Mouse (Mus musculus) C2C12 (cell line): ENCODE results near the gene Wdcp. TPM values are rescaled to one million over a fixed set of nuclear protein-coding genes. Genes with fewer than 3 reads are reported as not detected.

ENCODE experiments used
- H3K27me3 ChIP-seq: one replicate; pipeline ENCODE4 v1.6.1; 2011; ENCODE audit not compliant: control insufficient read depth, insufficient read depth, insufficient read length
- H3K36me3 ChIP-seq: one replicate; pipeline ENCODE4 v1.6.1; 2011; ENCODE audit not compliant: control insufficient read depth, insufficient read depth
- H3K4me3 ChIP-seq: one replicate; pipeline ENCODE4 v1.5.1; 2011; ENCODE audit warnings: mild to moderate bottlenecking, control low read depth; ENCODE audit not compliant: poor library complexity, insufficient read depth, severe bottlenecking
- H3K79me2 ChIP-seq: one replicate; pipeline ENCODE4 v1.6.1; 2011; ENCODE audit not compliant: control insufficient read depth, insufficient read depth
- H3K79me3 ChIP-seq: one replicate; pipeline ENCODE4 v1.6.1; 2011; ENCODE audit warnings: low read depth, control low read depth
- H3ac ChIP-seq: one replicate; pipeline ENCODE3; 2011; ENCODE audit warnings: low read depth; ENCODE audit not compliant: control insufficient read depth, insufficient read length
- CEBPB ChIP-seq: IDR thresholded peaks from one replicate; pipeline ENCODE4 v1.6.1; 2011; ENCODE audit warnings: low read depth, mild to moderate bottlenecking, control low read depth, moderate library complexity
- CTCF ChIP-seq: IDR thresholded peaks from one replicate; pipeline ENCODE4 v1.5.1; 2011; ENCODE audit not compliant: control insufficient read depth, insufficient read depth, insufficient read length
- FOSL1 ChIP-seq: IDR thresholded peaks from one replicate; pipeline ENCODE4 v1.8.0; 2011; ENCODE audit warnings: mild to moderate bottlenecking, low read length; ENCODE audit not compliant: poor library complexity, insufficient read depth, severe bottlenecking
- MAX ChIP-seq: IDR thresholded peaks from one replicate; pipeline ENCODE4 v1.6.1; 2011; ENCODE audit warnings: mild to moderate bottlenecking, control low read depth
- MYOD1 ChIP-seq: IDR thresholded peaks from one replicate; pipeline ENCODE4 v1.6.1; 2011; ENCODE audit warnings: low read depth; ENCODE audit not compliant: control insufficient read depth, insufficient read length
- MYOG ChIP-seq: IDR thresholded peaks from one replicate; pipeline ENCODE4 v1.6.1; 2011; ENCODE audit not compliant: control insufficient read depth, insufficient read length; ENCODE audit errors: extremely low read depth
- USF1 ChIP-seq: IDR thresholded peaks from one replicate; pipeline ENCODE4 v1.6.1; 2011; ENCODE audit warnings: low read depth, mild to moderate bottlenecking, control low read depth, moderate library complexity
- polyA plus RNA-seq: library from polyadenylated mRNA; unstranded; fragments of >200 nt; fragmentation: generic; extraction: Trizol; gene quantifications from one replicate; pipeline ENCODE4 v1.2.1, GENCODE M21; 2012; ENCODE audit warnings: missing spikeins

Wdcp gene
- polyA plus RNA-seq, 1 experiment, result 7.0 TPM

DNA sequence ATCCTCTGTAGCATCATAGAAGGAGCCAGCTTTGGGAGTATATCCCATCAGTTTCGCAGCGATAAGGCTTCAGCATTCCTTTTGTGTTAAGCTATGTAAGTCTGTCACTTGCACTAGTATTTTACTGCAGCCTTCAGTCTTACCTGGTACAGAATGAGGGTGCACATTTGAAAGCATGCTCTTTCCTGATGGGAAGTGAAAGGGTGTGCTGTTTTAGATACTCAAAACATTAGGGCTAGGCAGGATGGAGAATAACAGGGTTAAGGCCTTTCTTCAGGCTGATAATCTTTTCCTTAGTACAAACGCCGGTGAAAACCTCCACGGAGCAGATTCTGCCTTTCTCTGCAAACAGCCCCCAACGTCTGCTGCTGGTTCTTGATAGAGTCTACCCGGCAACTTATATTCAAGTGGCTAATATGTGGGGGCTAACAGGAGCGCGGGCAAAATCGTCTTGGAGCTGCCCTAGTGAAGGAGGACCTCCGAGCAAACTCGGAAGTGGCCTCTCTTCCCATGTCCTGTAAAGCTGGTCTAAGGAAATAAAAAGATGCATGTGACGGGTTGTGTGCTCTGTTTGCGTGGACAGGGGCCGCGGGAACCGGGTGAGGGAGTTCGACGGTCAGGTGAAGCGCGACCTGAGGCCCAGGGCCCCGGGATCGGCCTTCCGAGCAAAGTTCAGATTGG is 26.3 kb upstream of the Wdcp start:
- H3K4me3 ChIP-seq, result peak overlapping the region; percentile 93
- no peaks in the 10 kb centered on the region for H3K27me3 ChIP-seq
- H3K79me3 ChIP-seq, result peaks cover 26% of the 10 kb centered on the region
- H3K79me2 ChIP-seq, result peaks cover 33% of the 10 kb centered on the region
- H3ac ChIP-seq, result peak overlapping the region; percentile 78
- TF ChIP-seq MYOG (no peak), CTCF (no peak), FOSL1 (no peak), USF1 (no peak), MYOD1 (no peak), MAX (no peak), CEBPB (no peak)
- H3K36me3 ChIP-seq, result peaks cover 16% of the 10 kb centered on the region

DNA sequence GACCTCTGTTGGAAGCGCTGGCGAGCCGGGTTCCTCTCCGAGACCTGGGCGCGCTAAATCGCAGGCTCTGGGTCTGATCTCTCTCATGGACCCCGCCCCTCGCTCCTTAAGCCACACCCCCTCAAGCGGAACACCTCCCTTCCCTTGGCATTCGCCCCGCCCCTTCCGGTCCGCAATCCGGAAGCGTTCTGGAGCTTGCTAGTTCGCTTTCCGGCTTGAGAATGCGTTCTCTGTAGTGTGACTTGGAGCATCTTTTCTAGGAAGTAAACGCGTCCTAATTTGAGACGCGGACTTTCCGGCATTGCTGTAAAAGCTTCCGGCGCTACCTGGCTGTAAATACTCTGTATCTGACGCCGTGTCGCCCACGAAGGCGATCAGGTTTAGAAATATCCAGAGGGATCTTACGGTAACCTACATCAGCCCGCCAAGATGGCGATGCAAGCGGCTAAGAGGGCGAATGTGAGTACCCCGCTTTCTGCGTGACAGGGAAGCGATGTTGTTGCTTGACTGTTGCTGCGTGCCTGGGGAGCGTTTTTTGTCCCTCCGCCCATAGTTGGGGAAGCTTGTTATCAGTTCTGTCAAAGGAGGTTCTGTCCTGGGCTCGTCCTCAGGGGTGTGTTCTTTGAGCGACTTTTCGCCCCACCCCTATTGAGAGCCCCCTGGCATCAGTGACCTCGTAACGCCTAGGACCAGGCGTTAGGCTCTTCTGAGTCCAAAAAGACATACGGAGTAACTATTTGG is 25.6 kb upstream of the Wdcp start, which contains the start of gene Sf3b6:
TSS of gene Sf3b6 (plus strand) at position 184 of the 741 bp plus-strand sequence.
- TF ChIP-seq MAX (peak; percentile 49), CTCF (no peak)
- Histone ChIP-seq H3K36me3 (peaks cover 23% of the 10 kb centered on the region), H3ac (peak within 1 kb of the TSS; percentile 87), H3K4me3 (peak within 1 kb of the TSS; percentile 93), H3K79me3 (peaks cover 26% of the 10 kb centered on the region), H3K27me3 (no peaks in the 10 kb centered on the region), H3K79me2 (peaks cover 33% of the 10 kb centered on the region)

- H3K36me3 ChIP-seq, result peaks cover 47% of the 10 kb centered on the region
Observed at GRCm38 (mm10) chr12:4827256-4827655, 15.8 kb upstream of the Wdcp start.

GRCm38 (mm10) chr12:4836959-4837358 is 6.1 kb upstream of the Wdcp start:
- Histone ChIP-seq H3K79me3 (no peaks in the 10 kb centered on the region), H3K27me3 (no peaks in the 10 kb centered on the region), H3K79me2 (no peaks in the 10 kb centered on the region), H3K4me3 (no peak overlapping the region), H3K36me3 (peaks cover 7% of the 10 kb centered on the region), H3ac (no peak overlapping the region)
- no peak for TF ChIP-seq USF1
- TF ChIP-seq CTCF, result no peak
- no peak for TF ChIP-seq CEBPB
- TF ChIP-seq MAX, result no peak
- no peak for TF ChIP-seq MYOG
- no peak for TF ChIP-seq FOSL1
- no peak for TF ChIP-seq MYOD1

More at GRCm38 (mm10) chr12:4827256-4827655, 15.8 kb upstream of the Wdcp start:
- H3K79me2 ChIP-seq, result no peaks in the 10 kb centered on the region
- H3K27me3 ChIP-seq, result no peaks in the 10 kb centered on the region
- H3K4me3 ChIP-seq, result no peak overlapping the region
- TF ChIP-seq CEBPB (no peak), USF1 (no peak), MAX (no peak), FOSL1 (no peak), MYOG (no peak)
- H3ac ChIP-seq, result no peak overlapping the region
- no peaks in the 10 kb centered on the region for H3K79me3 ChIP-seq

DNA sequence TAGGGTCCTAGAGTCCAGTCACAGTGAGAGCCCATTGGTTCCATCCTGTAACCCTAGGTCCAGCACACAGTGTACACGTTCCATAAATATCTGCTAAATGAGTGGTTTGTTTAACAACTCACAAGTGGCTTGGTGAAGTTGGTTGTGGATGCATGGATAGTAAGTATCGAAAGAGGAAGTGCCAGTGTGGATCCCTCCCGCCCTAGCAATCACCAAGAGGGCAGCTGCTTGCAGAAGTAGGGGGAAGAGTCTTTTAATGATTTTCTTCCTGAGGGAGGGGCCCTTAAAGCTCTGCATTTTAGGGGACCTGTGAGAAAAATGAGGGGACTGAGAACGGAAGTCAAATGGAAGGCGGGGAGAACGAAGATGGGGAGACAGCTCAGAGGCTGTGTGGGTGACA is 3.1 kb upstream of the Wdcp start:
- TF ChIP-seq MAX (no peak), USF1 (no peak), CEBPB (no peak), MYOD1 (no peak), MYOG (no peak), CTCF (no peak), FOSL1 (no peak)
- H3K79me3 ChIP-seq, result peaks cover 9% of the 10 kb centered on the region
- H3K27me3 ChIP-seq, result no peaks in the 10 kb centered on the region
- peaks cover 17% of the 10 kb centered on the region for H3K79me2 ChIP-seq
- H3K4me3 ChIP-seq, result no peak overlapping the region
- H3ac ChIP-seq, result no peak overlapping the region
- H3K36me3 ChIP-seq, result no peaks in the 10 kb centered on the region

DNA sequence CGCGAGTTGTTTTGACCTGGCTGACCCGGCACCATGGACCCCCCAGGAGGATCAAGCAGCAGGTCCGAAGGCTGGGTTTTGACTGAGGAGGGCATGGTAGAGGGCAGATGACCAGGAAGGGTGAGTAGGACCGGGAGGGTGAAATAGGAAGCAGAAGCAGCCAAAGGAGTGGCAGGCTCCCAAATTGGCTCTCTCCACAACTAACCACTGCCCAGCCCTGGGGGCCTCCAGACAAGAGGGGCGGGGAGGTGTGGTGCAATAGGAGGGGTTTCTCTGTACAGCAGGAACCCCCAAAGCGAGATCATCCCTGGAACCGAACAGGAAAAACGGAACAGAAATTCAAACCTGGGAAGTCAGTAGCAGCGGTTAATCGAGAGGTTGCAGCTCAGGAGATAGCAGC is 2.4 kb upstream of the Wdcp start:
- H3K36me3 ChIP-seq, result no peaks in the 10 kb centered on the region
- no peaks in the 10 kb centered on the region for H3K27me3 ChIP-seq
- TF ChIP-seq MAX (no peak), MYOG (no peak), FOSL1 (no peak), CTCF (no peak), CEBPB (no peak)
- peaks cover 9% of the 10 kb centered on the region for H3K79me3 ChIP-seq
- H3K79me2 ChIP-seq, result peaks cover 24% of the 10 kb centered on the region
- H3K4me3 ChIP-seq, result peak overlapping the region; percentile 52
- H3ac ChIP-seq, result peak overlapping the region; percentile 78
